Mouse (Mus musculus): ENCODE results near the gene Pip4k2c. TPM values are rescaled to one million over a fixed set of nuclear protein-coding genes. Genes with fewer than 3 reads are reported as not detected.
"Not testable (repeated sequence)": the region's sequence is repeated elsewhere in the genome, so short reads cannot be mapped to it uniquely, and the experiment has no call there.

The Pip4k2c gene
- polyA plus RNA-seq, 1 experiment = 22.5 TPM

DNA sequence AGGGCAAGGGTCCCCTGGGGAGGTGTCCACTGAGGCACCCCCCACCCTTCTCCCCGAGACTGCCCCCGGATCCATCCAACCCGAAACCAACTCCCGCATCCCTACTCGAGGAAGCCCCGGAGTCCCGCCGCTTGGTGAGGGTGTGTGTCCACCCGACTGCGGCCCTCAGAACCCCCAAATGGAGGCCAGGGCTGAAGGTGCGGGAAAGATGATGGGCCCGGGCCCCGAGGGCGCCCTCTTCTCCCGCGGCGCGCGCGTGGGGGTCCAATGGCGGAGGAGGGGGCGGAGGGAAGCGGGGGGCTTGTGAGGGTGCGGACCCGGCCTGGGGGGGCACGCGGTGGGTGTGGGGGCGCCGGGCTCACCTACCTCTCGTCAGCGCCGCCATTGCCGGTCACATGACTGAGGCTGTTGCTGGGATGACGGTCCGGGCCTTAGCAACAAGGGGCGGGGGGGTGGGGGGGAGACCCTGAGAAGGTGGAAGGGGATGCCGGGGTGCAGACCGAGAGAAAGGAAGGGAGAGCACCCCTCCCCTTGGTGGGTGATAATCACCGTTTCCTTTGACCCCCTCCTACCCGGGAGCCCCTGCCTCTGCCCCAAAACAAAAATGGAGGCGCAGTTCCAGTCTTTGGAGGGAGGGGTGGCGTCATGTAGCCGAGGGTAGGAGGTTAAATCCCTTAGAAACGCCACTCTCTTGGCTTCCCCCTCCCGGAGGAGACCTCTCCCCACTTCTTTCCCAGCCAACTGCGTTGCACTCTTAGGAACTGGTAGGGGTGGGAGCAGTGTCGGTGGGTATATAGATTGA is 15.9 kb downstream of the Pip4k2c start, which contains the start of gene Dtx3:
Gene Dtx3, minus strand, starts transcription at position 401 of the 802 bp plus-strand sequence.
- Histone ChIP-seq H3K79me2 (ENCODE audit: control insufficient read depth, insufficient read depth) (peaks cover 2% of the 10 kb centered on the region), H3K36me3 (ENCODE audit: control insufficient read depth, insufficient read depth) (no peaks in the 10 kb centered on the region), H3K4me3 (peak within 1 kb of the TSS; percentile 93), H3K27me3 (ENCODE audit: control insufficient read depth, insufficient read depth, insufficient read length) (no peaks in the 10 kb centered on the region), H3ac (ENCODE audit: control insufficient read depth, insufficient read length) (peak within 1 kb of the TSS; percentile 75), H3K4me2 (ENCODE audit: low read depth) (peak within 1 kb of the TSS; percentile 99)
- TF ChIP-seq TCF12 (IDR thresholded peaks at IDR 0.05; ENCODE audit: insufficient read depth, poor library complexity, severe bottlenecking) = no peak
- peak; percentile 76 for TF ChIP-seq USF1 (IDR thresholded peaks at IDR 0.05; ENCODE audit: low read depth)
- TF ChIP-seq POLR2AphosphoS2 (IDR thresholded peaks at IDR 0.05; ENCODE audit: insufficient read length, low read depth) = no peak
- no peak for TF ChIP-seq MAX (IDR thresholded peaks at IDR 0.05; ENCODE audit: low read depth)
- TF ChIP-seq REST (IDR thresholded peaks at IDR 0.05; ENCODE audit: insufficient read depth, insufficient read length) = no peak
- TF ChIP-seq POLR2A (IDR thresholded peaks at IDR 0.05; ENCODE audit: insufficient read length, low read depth) = peak; percentile 62
- no peak for TF ChIP-seq MYOG (IDR thresholded peaks at IDR 0.05; ENCODE audit: control insufficient read depth in 1 of 3, insufficient read depth in 1 of 3, insufficient read length in 2 of 3, low read depth in 2 of 3)

DNA sequence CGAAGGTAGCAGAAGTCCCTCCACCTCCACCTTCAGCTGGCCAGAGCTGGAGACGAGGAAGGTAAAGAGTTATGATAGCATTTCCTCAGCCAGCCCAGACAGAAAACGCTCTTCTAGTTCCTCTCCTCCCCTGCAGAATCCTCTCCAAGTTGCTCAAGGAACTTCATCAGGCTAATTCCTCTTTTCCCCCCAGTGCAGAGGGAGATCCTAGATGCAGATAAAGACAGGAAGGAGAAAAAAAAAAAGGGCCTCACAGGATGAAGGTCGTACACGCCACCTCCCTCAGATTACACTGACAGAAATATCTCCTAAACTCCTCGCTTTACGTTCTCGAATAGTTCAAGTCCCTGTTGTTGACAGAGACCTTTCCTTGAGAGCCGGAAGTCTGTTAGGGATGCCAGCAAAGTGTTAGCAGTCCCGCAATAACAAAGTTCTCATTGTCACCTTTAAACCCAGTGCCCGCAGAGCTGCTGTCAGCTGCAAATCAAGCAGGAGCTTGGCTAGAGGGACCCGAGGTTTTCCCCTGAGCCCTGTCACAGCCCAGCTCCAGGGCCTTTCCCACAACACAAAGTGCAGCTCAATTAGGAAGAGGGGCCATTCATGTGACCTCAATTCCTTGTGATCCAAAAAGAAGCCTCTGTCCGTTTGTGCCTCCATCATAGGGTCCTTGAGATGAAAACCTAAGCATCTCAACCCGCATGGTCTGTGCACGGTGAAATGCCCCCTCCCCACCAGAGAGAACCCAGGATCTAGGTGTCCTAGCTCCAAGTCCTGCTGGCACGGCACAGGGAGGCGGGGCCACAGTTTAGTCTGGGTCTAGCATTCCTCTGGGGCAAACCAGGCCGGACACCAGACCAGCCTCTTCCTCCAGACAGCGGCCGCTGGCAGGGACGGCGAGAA is 16.7 kb downstream of the Pip4k2c start:
- Histone ChIP-seq H3K79me2 (ENCODE audit: control insufficient read depth, insufficient read depth) (peaks cover 2% of the 10 kb centered on the region), H3K36me3 (ENCODE audit: control insufficient read depth, insufficient read depth) (no peaks in the 10 kb centered on the region), H3K27me3 (ENCODE audit: control insufficient read depth, insufficient read depth, insufficient read length) (no peaks in the 10 kb centered on the region), H3K4me3 (peak overlapping the region; percentile 93), H3ac (ENCODE audit: control insufficient read depth, insufficient read length) (peak overlapping the region; percentile 75), H3K4me2 (ENCODE audit: low read depth) (peak overlapping the region; percentile 84)
- TF ChIP-seq CEBPB (IDR thresholded peaks at IDR 0.05; ENCODE audit: insufficient read depth, poor library complexity, severe bottlenecking) = no peak
- TF ChIP-seq POLR2A (IDR thresholded peaks at IDR 0.05; ENCODE audit: insufficient read length, low read depth) = peak; percentile 67
- no peak for TF ChIP-seq TCF3 (IDR thresholded peaks at IDR 0.05; ENCODE audit: insufficient read length, low read depth)
- peak; percentile 63 for TF ChIP-seq POLR2AphosphoS2 (IDR thresholded peaks at IDR 0.05; ENCODE audit: insufficient read length, low read depth)
- TF ChIP-seq E2F4 (IDR thresholded peaks at IDR 0.05; ENCODE audit: insufficient read depth) = no peak

- Histone ChIP-seq H3K4me2 (ENCODE audit: low read depth) (no peak overlapping the region), H3K27me3 (ENCODE audit: control insufficient read depth, insufficient read depth, insufficient read length) (no peaks in the 10 kb centered on the region), H3K4me3 (no peak overlapping the region), H3K36me3 (ENCODE audit: control insufficient read depth, insufficient read depth) (no peaks in the 10 kb centered on the region), H3K79me2 (ENCODE audit: control insufficient read depth, insufficient read depth) (peaks cover 2% of the 10 kb centered on the region), H3ac (ENCODE audit: control insufficient read depth, insufficient read length) (no peak overlapping the region)
- TF ChIP-seq MYOD1 (IDR thresholded peaks at IDR 0.05; ENCODE audit: control insufficient read depth in 1 of 3, insufficient read length in 2 of 3, low read depth in 2 of 3) (no peak), TCF12 (IDR thresholded peaks at IDR 0.05; ENCODE audit: insufficient read depth, poor library complexity, severe bottlenecking) (no peak), POLR2A (IDR thresholded peaks at IDR 0.05; ENCODE audit: insufficient read length, low read depth) (no peak), CEBPB (IDR thresholded peaks at IDR 0.05; ENCODE audit: insufficient read depth, poor library complexity, severe bottlenecking) (no peak), REST (IDR thresholded peaks at IDR 0.05; ENCODE audit: insufficient read depth, insufficient read length) (no peak)
Measured at GRCm38 (mm10) chr10:127193011-127193410, 18.4 kb downstream of the Pip4k2c start.

- not testable (repeated sequence) for H3ac ChIP-seq (ENCODE audit: control insufficient read depth, insufficient read length); H3K79me2 ChIP-seq (ENCODE audit: control insufficient read depth, insufficient read depth)
Measured at GRCm38 (mm10) chr10:127192057-127192328, 19.4 kb downstream of the Pip4k2c start.

GRCm38 (mm10) chr10:127191191-127192056 is 20.0 kb downstream of the Pip4k2c start:
- no peak overlapping the region for H3K4me2 ChIP-seq (ENCODE audit: low read depth)
- no peaks in the 10 kb centered on the region for H3K27me3 ChIP-seq (ENCODE audit: control insufficient read depth, insufficient read depth, insufficient read length)
- no peaks in the 10 kb centered on the region for H3K36me3 ChIP-seq (ENCODE audit: control insufficient read depth, insufficient read depth)
- H3ac ChIP-seq (ENCODE audit: control insufficient read depth, insufficient read length) = no peak overlapping the region
- H3K4me3 ChIP-seq = no peak overlapping the region
- H3K79me2 ChIP-seq (ENCODE audit: control insufficient read depth, insufficient read depth) = peaks cover 2% of the 10 kb centered on the region
- peak in 1 of 3 experiments; percentile 26 for TF ChIP-seq MYOG (IDR thresholded peaks at IDR 0.05; ENCODE audit: control insufficient read depth in 1 of 3, insufficient read depth in 1 of 3, insufficient read length in 2 of 3, low read depth in 2 of 3)
- TF ChIP-seq POLR2AphosphoS2 (IDR thresholded peaks at IDR 0.05; ENCODE audit: insufficient read length, low read depth) = no peak

More at GRCm38 (mm10) chr10:127192057-127192328, 19.4 kb downstream of the Pip4k2c start:
- H3K36me3 ChIP-seq (ENCODE audit: control insufficient read depth, insufficient read depth); H3K27me3 ChIP-seq (ENCODE audit: control insufficient read depth, insufficient read depth, insufficient read length); H3K4me3 ChIP-seq; H3K4me2 ChIP-seq (ENCODE audit: low read depth): not testable (repeated sequence)
